Mouse (Mus musculus): ENCODE data around the gene Olfr1305. TPM values are rescaled to one million over a fixed set of nuclear protein-coding genes. Genes with fewer than 3 reads are reported as not detected.

Olfr1305 gene
- not detected in 2 replicates for polyA plus RNA-seq (2015; fragmentation: Nextera tagmentation; extraction: Ambion mirVana)

GRCm38 (mm10) chr2:111877049-111877448 lies at the start of gene Olfr1305:
Gene Olfr1305, minus strand, starts transcription at chr2:111877149.
- H3K4me3 ChIP-seq = no peak within 1 kb of the TSS
- ATAC-seq (ENCODE audit: insufficient number of reproducible peaks, low FRiP score, low TSS enrichment, low read depth) = no peak
- H3K9me3 ChIP-seq = no peaks in the 10 kb centered on the region
- H3K36me3 ChIP-seq = no peaks in the 10 kb centered on the region
- no peaks in the 10 kb centered on the region for H3K27me3 ChIP-seq
- H3K27ac ChIP-seq = no peak within 1 kb of the TSS
- WGBS = 81% methylated on average over 2 of the region's 2 CpGs
- H3K9ac ChIP-seq = no peak within 1 kb of the TSS
- no peaks in the 10 kb centered on the region for H3K4me1 ChIP-seq
- no peak within 1 kb of the TSS for H3K4me2 ChIP-seq

DNA sequence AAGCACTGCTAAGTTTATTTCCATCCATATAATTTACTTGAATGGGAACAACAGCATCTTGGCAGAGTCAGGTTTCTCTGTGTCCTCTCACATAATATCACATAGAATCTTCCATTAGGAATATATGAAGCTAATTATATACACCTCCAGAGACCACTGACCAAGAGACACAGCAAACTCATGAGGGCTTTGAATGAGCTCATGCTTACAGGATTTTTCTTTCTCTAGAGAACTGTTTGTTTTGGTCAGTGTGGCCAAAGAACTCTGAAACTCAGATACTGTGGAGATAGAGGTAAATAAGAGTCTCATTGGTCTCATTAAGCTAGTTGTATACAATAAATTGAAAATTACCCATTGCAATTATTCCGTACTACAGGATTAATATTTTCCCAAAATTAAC lies 39.2 kb upstream of the Olfr1305 start, which contains the start of gene Olfr1306:
Gene Olfr1306 (minus strand): TSS at position 101 of the 400 bp plus-strand sequence.
- Histone ChIP-seq H3K9me3 (no peaks in the 10 kb centered on the region), H3K27me3 (no peaks in the 10 kb centered on the region), H3K36me3 (no peaks in the 10 kb centered on the region), H3K4me3 (no peak within 1 kb of the TSS), H3K9ac (no peak within 1 kb of the TSS), H3K27ac (no peak within 1 kb of the TSS), H3K4me2 (no peak within 1 kb of the TSS), H3K4me1 (no peaks in the 10 kb centered on the region)
- 69% methylated on average over 1 of the region's 1 CpGs for WGBS
- ATAC-seq (ENCODE audit: insufficient number of reproducible peaks, low FRiP score, low TSS enrichment, low read depth) = no peak

DNA sequence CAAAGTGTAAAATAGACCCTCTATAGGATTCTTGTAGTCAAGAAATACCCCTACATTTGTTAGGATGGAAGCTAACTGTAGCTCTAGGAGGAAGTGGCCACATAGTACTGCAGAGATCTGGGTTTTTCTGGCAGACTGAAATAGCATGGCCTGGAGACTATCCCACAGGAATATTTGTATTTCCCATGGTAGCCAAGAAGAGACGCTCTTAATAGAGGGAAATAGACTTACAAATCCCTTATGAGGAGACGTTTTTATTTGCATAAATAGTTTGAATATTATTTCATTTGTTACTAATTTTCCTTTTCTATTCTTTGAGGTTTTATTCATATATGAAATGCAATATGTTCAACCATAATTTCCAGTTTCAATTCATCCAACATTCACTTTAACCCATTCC lies 56.7 kb downstream of the Olfr1305 start, which contains the start of gene Olfr1303:
Gene Olfr1303 (minus strand): TSS at position 101 of the 400 bp plus-strand sequence.
- no peak for ATAC-seq (ENCODE audit: insufficient number of reproducible peaks, low FRiP score, low TSS enrichment, low read depth)
- 80% methylated on average over 2 of the region's 2 CpGs for whole genome bisulfite sequencing

More for the DNA sequence above, 56.7 kb downstream of the Olfr1305 start, which contains the start of gene Olfr1303:
- Histone ChIP-seq H3K4me3 (no peak within 1 kb of the TSS), H3K27ac (no peak within 1 kb of the TSS), H3K36me3 (no peaks in the 10 kb centered on the region), H3K4me2 (no peak within 1 kb of the TSS), H3K4me1 (no peaks in the 10 kb centered on the region), H3K27me3 (no peaks in the 10 kb centered on the region), H3K9ac (no peak within 1 kb of the TSS), H3K9me3 (no peaks in the 10 kb centered on the region)

Other genes with a start within 250 kb of the Olfr1305 start
- gene Olfr1298, start 227.9 kb downstream of the Olfr1305 start, polyA plus RNA-seq (2015; fragmentation: Nextera tagmentation; extraction: Ambion mirVana) = not detected in 2 replicates
- not detected in 2 replicates for gene Olfr1299, start 215.7 kb downstream of the Olfr1305 start, polyA plus RNA-seq (2015; fragmentation: Nextera tagmentation; extraction: Ambion mirVana)
- not detected in 2 replicates for gene Olfr1301, start 126.1 kb downstream of the Olfr1305 start, polyA plus RNA-seq (2015; fragmentation: Nextera tagmentation; extraction: Ambion mirVana)
- not detected in 2 replicates for gene Olfr1302, start 99.7 kb downstream of the Olfr1305 start, polyA plus RNA-seq (2015; fragmentation: Nextera tagmentation; extraction: Ambion mirVana)
- not detected in 2 replicates for gene Olfr1303, start 56.8 kb downstream of the Olfr1305 start, polyA plus RNA-seq (2015; fragmentation: Nextera tagmentation; extraction: Ambion mirVana)
- gene Olfr1306, start 39.1 kb upstream of the Olfr1305 start, polyA plus RNA-seq (2015; fragmentation: Nextera tagmentation; extraction: Ambion mirVana) = not detected in 2 replicates
- not detected in 2 replicates for gene Olfr1307, start 72.3 kb upstream of the Olfr1305 start, polyA plus RNA-seq (2015; fragmentation: Nextera tagmentation; extraction: Ambion mirVana)
- not detected in 2 replicates for gene Olfr1308, start 87.8 kb upstream of the Olfr1305 start, polyA plus RNA-seq (2015; fragmentation: Nextera tagmentation; extraction: Ambion mirVana)
- gene Olfr1309, start 113.1 kb upstream of the Olfr1305 start, polyA plus RNA-seq (2015; fragmentation: Nextera tagmentation; extraction: Ambion mirVana) = not detected in 2 replicates
- gene Olfr1310, start 135.6 kb upstream of the Olfr1305 start, polyA plus RNA-seq (2015; fragmentation: Nextera tagmentation; extraction: Ambion mirVana) = not detected in 2 replicates
- not detected in 2 replicates for gene Olfr1311, start 147.3 kb upstream of the Olfr1305 start, polyA plus RNA-seq (2015; fragmentation: Nextera tagmentation; extraction: Ambion mirVana)
- not detected in 2 replicates for gene Olfr1312, start 173.1 kb upstream of the Olfr1305 start, polyA plus RNA-seq (2015; fragmentation: Nextera tagmentation; extraction: Ambion mirVana)
- not detected in 2 replicates for gene Olfr1313, start 200.7 kb upstream of the Olfr1305 start, polyA plus RNA-seq (2015; fragmentation: Nextera tagmentation; extraction: Ambion mirVana)
- gene Olfr1314, start 219.6 kb upstream of the Olfr1305 start, polyA plus RNA-seq (2015; fragmentation: Nextera tagmentation; extraction: Ambion mirVana) = not detected in 2 replicates
- not detected in 2 replicates for gene Olfr1315-ps1, start 238.3 kb upstream of the Olfr1305 start, polyA plus RNA-seq (2015; fragmentation: Nextera tagmentation; extraction: Ambion mirVana)